Mouse (Mus musculus) stomach, embryonic 14.5 days (tissue): ENCODE data around the gene Ipo4. TPM values are rescaled to one million over a fixed set of nuclear protein-coding genes. Genes with fewer than 3 reads are reported as not detected.

Experiments used
- ATAC-seq: fragments of 200-750 bp; cut with Nextera tagmentation; 2 replicates; pipeline ENCODE4 v1.8.0; 2017; ENCODE audit warnings: low read depth, moderate TSS enrichment; ENCODE audit not compliant: insufficient number of reproducible peaks, insufficient read depth, low FRiP score
- H3K27ac ChIP-seq: fragments of 300-500 bp; sonication (generic); 2 replicates; pipeline ENCODE4 v1.5.1; 2014; ENCODE audit warnings: mild to moderate bottlenecking, low read length, moderate library complexity, mixed read lengths
- H3K27me3 ChIP-seq: fragments of 300-500 bp; sonication (generic); 2 replicates; pipeline ENCODE4 v1.6.1; 2014; ENCODE audit warnings: low read length, control low read depth, mixed read lengths; ENCODE audit not compliant: control insufficient read depth, insufficient read depth
- H3K36me3 ChIP-seq: fragments of 300-500 bp; sonication (generic); 2 replicates; pipeline ENCODE4 v1.6.1; 2014; ENCODE audit warnings: mild to moderate bottlenecking, control low read depth, low read length, moderate library complexity, mixed read lengths; ENCODE audit not compliant: control insufficient read depth, insufficient read depth
- H3K4me1 ChIP-seq: fragments of 300-500 bp; sonication (generic); 2 replicates; pipeline ENCODE4 v1.6.1; 2014; ENCODE audit warnings: low read length, control low read depth, mixed read lengths; ENCODE audit not compliant: control insufficient read depth, insufficient read depth
- H3K4me2 ChIP-seq: fragments of 300-500 bp; sonication (generic); replicated peaks from 2 replicates; pipeline ENCODE4 v1.6.1; 2014; ENCODE audit warnings: low read depth, low read length, control low read depth
- H3K4me3 ChIP-seq: fragments of 300-500 bp; sonication (generic); 2 replicates; pipeline ENCODE4 v1.5.1; 2014; ENCODE audit warnings: low read depth, low read length, control low read depth
- H3K9ac ChIP-seq: fragments of 300-500 bp; sonication (generic); replicated peaks from 2 replicates; pipeline ENCODE4 v1.6.1; 2014; ENCODE audit warnings: low read depth, mild to moderate bottlenecking, control low read depth, low read length, moderate library complexity, mixed read lengths
- H3K9me3 ChIP-seq: fragments of 300-500 bp; sonication (generic); 2 replicates; pipeline ENCODE4 v1.6.1; 2016; ENCODE audit warnings: low read depth, low read length, control low read depth; ENCODE audit not compliant: control insufficient read depth
- WGBS: fragments of 180-500 bp; shearing (Covaris S2); extraction: QIAGEN DNeasy Blood & Tissue Kit; methylation state at CpG from one replicate; pipeline ENCODE4 v1.1.7; 2014; 5-methylcytosine and 5-hydroxymethylcytosine counted together
- polyA plus RNA-seq: library from polyadenylated mRNA; unstranded; fragments of >200 nt; fragmentation: Nextera tagmentation; extraction: Ambion mirVana; gene quantifications from 2 replicates; pipeline ENCODE4 v1.2.1, GENCODE M21; 2014

Gene Ipo4
- polyA plus RNA-seq, 1 experiment from 2014 or later, result 93.6 TPM

- ATAC-seq, result peak; percentile 88
- 23% methylated on average over 21 of the region's 21 CpGs for WGBS
- H3K27ac ChIP-seq, result no peak within 1 kb of the TSS
Observed at GRCm38 (mm10) chr14:55617822-55618221, 17.9 kb downstream of the Ipo4 start, which contains the start of gene Rec8. Rec8 (plus strand) TSS chr14:55618037.

DNA sequence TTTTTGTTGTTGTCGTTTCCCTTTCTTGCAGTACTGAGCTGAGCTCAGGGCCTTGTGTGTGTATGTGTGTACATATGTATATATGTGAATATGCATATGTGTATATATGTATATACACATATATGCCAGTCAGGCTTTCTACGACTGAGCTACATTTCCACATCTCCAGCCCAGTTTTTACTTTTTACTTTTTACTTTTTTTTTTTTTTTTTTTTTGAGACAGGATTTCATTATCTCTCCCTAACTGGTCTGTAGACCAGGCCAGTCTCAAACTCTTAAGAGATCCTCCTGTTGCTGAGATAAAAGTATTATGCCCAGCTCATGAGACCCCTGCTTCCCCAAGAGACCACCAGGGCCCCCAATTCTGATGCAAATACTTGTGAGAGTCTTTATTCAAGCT lies 18.9 kb downstream of the Ipo4 start:
- Histone ChIP-seq H3K4me1 (no peaks in the 10 kb centered on the region), H3K9ac (no peak overlapping the region), H3K4me2 (no peak overlapping the region), H3K27me3 (no peaks in the 10 kb centered on the region), H3K9me3 (no peaks in the 10 kb centered on the region), H3K36me3 (no peaks in the 10 kb centered on the region), H3K4me3 (no peak overlapping the region), H3K27ac (no peak overlapping the region)
- WGBS, result 79% methylated on average over 2 of the region's 2 CpGs
- no peak for ATAC-seq

More at GRCm38 (mm10) chr14:55617822-55618221, 17.9 kb downstream of the Ipo4 start, which contains the start of gene Rec8:
- H3K9ac ChIP-seq, result 0 out of 2 replicates have a peak within 1 kb of the TSS, but pooled peaks have one; percentile 18
- peak within 1 kb of the TSS; percentile 39 for H3K4me2 ChIP-seq
- no peaks in the 10 kb centered on the region for H3K27me3 ChIP-seq
- no peaks in the 10 kb centered on the region; the same call in 1 of the 2 replicates for H3K36me3 ChIP-seq
- peak within 1 kb of the TSS; percentile 24 for H3K4me3 ChIP-seq
- no peaks in the 10 kb centered on the region for H3K9me3 ChIP-seq
- no peaks in the 10 kb centered on the region for H3K4me1 ChIP-seq

DNA sequence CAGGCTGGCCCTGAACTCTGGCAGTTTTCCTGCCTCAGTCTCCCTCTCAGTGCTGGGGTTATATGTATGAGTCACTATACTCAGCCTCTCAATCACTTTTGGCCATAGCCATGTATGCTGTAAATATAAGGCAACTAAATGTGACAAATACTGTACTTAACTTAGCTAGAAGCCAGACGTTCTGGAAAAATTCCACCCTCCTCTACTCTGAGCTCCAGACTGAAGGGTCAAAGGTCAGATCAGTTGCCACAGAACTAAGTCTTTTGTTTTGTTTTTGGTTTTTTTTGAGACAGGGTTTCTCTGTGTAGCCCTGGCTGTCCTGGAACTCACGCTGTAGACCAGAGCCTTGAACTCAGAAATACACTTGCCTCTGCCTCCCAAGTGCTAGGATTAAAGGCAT lies 19.9 kb downstream of the Ipo4 start:
- no peak for ATAC-seq
- H3K4me2 ChIP-seq, result no peak overlapping the region
- no peaks in the 10 kb centered on the region for H3K27me3 ChIP-seq

DNA sequence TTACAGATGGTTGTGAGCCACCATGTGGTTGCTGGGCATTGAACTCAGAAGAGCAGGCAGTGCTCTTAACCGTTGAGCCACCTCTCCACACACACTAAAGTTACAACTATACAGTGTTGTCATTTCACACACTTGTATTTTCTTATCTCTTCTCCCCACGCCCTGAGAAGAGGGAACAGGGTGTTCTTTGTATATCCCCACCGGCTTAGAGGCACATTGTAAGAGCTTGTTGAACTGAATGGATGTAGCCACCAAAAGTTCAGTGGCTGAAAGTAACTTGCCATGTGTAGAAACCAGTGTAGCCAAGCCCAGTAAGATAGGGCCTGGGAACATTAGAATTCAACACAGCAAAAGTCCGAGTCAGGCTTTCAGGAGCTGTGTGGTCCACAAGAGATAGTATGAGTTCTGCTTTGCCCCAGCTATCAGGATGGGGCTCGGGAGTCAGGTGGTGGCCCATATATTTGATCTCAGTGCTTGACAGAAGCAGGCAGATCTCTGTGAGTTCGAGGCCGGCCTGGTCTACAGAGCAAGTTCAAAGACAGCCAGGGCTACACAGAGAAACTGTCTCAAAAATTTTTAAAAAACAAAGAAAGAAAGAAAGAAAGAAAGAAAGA lies 21.1 kb downstream of the Ipo4 start:
- ATAC-seq, result no peak
- WGBS, result 79% methylated on average over 7 of the region's 7 CpGs
- Histone ChIP-seq H3K36me3 (no peaks in the 10 kb centered on the region), H3K9me3 (no peaks in the 10 kb centered on the region), H3K9ac (no peak overlapping the region), H3K4me1 (no peaks in the 10 kb centered on the region), H3K4me2 (no peak overlapping the region), H3K27me3 (no peaks in the 10 kb centered on the region), H3K4me3 (no peak overlapping the region), H3K27ac (no peak overlapping the region)

More for the DNA sequence above, 19.9 kb downstream of the Ipo4 start:
- no peak overlapping the region for H3K4me3 ChIP-seq
- WGBS, result 48% methylated on average over 2 of the region's 2 CpGs
- H3K27ac ChIP-seq, result no peak overlapping the region
- no peaks in the 10 kb centered on the region for H3K36me3 ChIP-seq
- no peaks in the 10 kb centered on the region for H3K9me3 ChIP-seq
- H3K4me1 ChIP-seq, result no peaks in the 10 kb centered on the region
- no peak overlapping the region for H3K9ac ChIP-seq

DNA sequence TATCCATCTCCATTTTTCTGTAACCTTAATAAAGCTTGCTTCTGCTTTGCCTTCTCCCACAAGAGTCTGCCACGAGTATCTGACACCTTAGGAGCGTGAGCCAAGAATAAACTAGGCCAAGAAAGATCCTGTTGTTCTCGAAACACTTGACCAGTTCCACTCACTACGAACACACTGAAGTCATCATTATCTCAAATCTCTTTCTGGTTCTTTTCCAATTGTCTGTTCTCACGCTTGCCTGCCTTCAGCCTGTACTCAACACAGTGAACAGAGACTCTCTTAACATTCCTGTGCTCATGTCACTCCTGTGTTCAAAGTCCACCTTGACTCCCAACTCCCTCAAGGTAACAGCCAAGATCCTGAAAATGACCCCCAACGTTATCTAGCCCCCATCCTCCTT lies 22.4 kb downstream of the Ipo4 start:
- no peaks in the 10 kb centered on the region for H3K9me3 ChIP-seq
- H3K4me3 ChIP-seq, result no peak overlapping the region
- H3K27ac ChIP-seq, result no peak overlapping the region
- peaks cover 1% of the 10 kb centered on the region; the same call in 1 of the 2 replicates for H3K36me3 ChIP-seq
- 68% methylated on average over 6 of the region's 6 CpGs for WGBS
- H3K4me1 ChIP-seq, result no peaks in the 10 kb centered on the region
- no peak overlapping the region for H3K9ac ChIP-seq
- no peak overlapping the region for H3K4me2 ChIP-seq
- ATAC-seq, result no peak
- H3K27me3 ChIP-seq, result no peaks in the 10 kb centered on the region

- H3K27ac ChIP-seq, result no peak overlapping the region
- peaks cover 8% of the 10 kb centered on the region; the same call in 1 of the 2 replicates for H3K4me1 ChIP-seq
- no peak overlapping the region for H3K4me2 ChIP-seq
- H3K9me3 ChIP-seq, result no peaks in the 10 kb centered on the region
- H3K9ac ChIP-seq, result no peak overlapping the region
- no peak for ATAC-seq
- H3K4me3 ChIP-seq, result no peak overlapping the region
- peaks cover 23% of the 10 kb centered on the region for H3K36me3 ChIP-seq
- no peaks in the 10 kb centered on the region for H3K27me3 ChIP-seq
- WGBS, result 94% methylated on average over 6 of the region's 6 CpGs
Observed at GRCm38 (mm10) chr14:55608339-55608738, 27.4 kb downstream of the Ipo4 start.

DNA sequence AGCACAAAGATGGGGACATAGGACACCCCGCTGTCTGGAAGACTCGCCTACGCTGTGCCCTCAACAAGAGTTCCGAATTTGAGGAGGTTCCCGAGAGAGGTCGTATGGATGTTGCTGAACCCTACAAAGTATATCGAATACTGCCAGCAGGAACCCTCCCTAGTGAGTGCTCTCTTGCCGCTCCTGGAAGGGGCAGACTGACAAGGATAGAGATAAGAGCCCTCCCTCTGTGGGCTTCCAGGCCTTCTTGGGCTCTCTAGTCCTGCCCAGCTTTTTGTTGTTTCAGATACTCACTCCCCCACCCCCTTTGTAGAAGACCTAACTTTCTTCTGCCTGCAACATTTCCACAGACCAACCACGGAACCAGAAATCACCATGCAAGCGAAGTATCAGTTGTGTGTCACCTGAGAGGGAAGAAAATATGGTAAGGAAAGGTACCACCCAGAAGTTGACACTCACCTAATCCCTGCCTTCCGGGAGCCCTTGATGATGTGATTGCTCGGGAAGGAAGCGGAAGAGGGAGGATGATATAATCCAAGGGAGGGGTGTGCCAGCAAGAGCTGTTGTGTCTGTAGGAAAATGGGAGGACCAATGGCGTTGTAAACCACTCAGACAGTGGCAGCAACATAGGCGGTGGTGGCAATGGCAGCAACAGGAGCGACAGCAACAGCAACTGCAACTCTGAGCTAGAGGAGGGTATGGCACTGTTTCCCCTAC lies 29.9 kb downstream of the Ipo4 start:
- no peak overlapping the region for H3K9ac ChIP-seq

DNA sequence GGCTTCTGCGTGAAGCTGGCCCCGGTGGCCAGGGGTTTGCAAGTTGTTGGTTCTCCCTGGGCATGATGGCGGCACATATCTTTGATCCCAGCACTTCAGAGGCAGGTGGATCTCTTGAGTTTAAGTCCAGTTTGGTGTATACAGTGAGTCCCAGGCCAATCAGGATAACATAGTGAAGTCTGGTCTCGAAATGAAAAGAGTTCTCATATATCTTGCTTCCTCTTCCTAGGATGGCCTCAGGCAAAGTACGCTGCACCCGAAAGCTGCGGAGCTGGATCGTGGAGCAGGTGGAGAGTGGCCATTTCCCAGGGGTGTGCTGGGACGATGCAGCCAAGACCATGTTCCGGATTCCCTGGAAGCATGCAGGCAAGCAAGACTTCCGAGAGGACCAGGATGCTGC lies 30.9 kb downstream of the Ipo4 start:
- no peak for ATAC-seq
- WGBS, result 92% methylated on average over 11 of the region's 11 CpGs
- H3K4me1 ChIP-seq, result peaks cover 10% of the 10 kb centered on the region; the same call in 1 of the 2 replicates
- H3K9ac ChIP-seq, result 0 out of 2 replicates have a peak overlapping the region, but pooled peaks have one; percentile 11
- no peaks in the 10 kb centered on the region for H3K27me3 ChIP-seq
- peaks cover 50% of the 10 kb centered on the region for H3K36me3 ChIP-seq
- no peak overlapping the region for H3K27ac ChIP-seq
- H3K4me3 ChIP-seq, result no peak overlapping the region
- H3K9me3 ChIP-seq, result no peaks in the 10 kb centered on the region
- no peak overlapping the region; the same call in 1 of the 2 replicates for H3K4me2 ChIP-seq

More for the DNA sequence above, 29.9 kb downstream of the Ipo4 start:
- WGBS, result 91% methylated on average over 16 of the region's 16 CpGs
- Histone ChIP-seq H3K36me3 (peaks cover 44% of the 10 kb centered on the region), H3K27me3 (no peaks in the 10 kb centered on the region), H3K4me3 (no peak overlapping the region), H3K4me2 (no peak overlapping the region), H3K4me1 (peaks cover 10% of the 10 kb centered on the region; the same call in 1 of the 2 replicates), H3K9me3 (no peaks in the 10 kb centered on the region), H3K27ac (no peak overlapping the region)
- ATAC-seq, result no peak
